Mouse (Mus musculus): ENCODE data around the gene Olfr555.
"Not testable (repeated sequence)": the region's sequence is repeated elsewhere in the genome, so short reads cannot be mapped to it uniquely, and the experiment has no call there.

The Olfr555 gene

DNA sequence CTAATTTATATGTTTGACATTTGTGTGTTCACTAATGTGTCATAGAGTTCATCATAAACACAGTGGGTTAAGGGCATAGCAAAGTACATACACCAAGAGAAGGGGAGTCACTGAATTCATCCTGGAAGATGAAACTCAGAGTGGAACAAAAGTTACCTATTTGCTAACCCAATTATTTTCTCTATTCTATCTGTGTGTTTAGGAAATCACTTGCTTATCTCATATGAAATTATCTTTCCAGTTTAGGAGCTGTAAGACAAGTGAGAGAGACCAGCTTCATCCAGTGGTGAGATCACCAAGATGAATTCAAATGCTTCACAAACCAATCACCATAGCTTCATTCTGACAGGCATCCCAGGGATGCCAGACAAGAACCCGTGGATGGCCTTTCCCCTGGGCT lies at the start of gene Olfr555:
Olfr555 (plus strand) TSS at position 301 of the 400 bp plus-strand sequence.
- no peak for DNase-seq (ENCODE audit: low spot score)

DNA sequence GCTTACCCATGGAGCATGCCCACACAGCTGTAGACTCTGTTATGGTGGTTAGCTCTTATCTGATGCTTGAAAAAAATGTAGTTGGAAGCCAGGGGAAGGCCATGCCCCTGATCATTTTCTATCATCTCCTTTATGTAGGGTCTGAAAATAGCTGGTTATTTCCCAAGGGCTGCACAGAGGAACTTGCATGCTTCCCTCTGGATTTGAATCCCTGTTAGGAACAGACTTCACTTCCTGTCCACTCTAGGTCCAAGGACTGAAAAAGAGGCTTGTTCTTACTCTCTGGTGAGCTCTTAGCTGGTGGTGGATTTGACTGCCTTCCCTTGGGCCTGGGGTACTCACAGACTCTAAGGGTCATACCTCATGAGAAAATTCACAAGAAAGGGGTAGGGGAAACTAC lies 40.5 kb upstream of the Olfr555 start, which contains the start of gene Olfr553:
Olfr553 (minus strand) TSS at position 101 of the 400 bp plus-strand sequence.
- DNase-seq (ENCODE audit: low spot score), result no peak

DNA sequence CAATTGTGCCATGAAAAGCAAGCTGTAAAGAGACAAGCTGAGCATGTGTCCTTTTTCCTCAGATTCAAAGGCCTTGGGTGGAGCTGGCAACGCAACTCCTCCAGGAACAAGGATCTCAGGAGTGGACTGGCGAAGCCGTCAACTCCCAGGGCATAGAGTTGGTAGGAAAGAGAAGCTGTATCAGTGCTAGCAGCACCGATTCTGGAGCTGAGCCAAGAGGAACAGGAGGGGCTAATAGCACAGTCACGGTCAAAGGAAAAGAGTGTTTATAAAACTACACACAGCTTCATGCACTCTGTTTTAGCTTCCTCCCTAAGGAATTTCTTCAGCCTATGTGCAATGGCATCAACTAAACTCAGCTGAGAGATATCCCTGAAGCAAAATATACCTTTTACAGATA lies 39.0 kb upstream of the Olfr555 start:
- no peak for DNase-seq (ENCODE audit: low spot score)

DNA sequence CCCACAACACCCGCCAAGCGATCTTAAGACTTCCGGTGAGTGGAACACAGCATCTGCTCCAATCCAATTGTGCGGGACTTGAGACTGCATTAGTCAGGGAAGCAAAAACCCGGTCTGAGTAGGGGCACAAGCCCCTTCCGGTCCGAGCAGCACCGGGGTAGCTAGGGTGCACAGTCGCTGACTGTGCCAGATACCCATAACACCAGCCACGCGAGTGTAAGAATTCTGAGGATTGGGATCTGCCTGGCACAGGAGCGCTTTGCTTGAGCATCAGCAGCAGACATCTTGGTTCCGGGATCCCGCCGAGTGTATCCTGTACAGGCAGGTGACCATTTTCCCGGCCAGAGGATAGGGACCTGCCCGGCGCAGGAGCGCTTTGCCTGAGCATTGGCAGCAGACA lies 38.3 kb upstream of the Olfr555 start:
- not testable (repeated sequence) for DNase-seq (ENCODE audit: low spot score)

DNA sequence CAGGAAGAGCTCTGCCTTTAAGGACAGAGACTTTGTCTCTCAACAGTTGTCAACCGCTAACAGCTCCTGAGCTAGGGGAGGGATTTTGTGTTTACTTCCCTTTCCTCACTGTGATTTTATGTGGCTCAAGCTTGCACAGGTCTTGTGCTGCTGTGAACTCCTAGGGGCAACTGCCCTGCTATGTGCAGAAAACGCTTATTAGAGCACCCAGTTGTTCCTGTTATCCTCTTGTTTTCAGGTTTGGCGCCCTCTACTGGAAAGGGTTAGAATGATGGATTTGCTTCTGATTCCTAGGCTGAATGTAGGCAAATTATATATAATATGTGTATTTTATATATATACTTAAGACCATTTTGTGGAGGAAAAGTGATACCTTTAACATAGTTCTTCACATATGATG lies 22.0 kb upstream of the Olfr555 start:
- no peak for DNase-seq (ENCODE audit: low spot score)

DNA sequence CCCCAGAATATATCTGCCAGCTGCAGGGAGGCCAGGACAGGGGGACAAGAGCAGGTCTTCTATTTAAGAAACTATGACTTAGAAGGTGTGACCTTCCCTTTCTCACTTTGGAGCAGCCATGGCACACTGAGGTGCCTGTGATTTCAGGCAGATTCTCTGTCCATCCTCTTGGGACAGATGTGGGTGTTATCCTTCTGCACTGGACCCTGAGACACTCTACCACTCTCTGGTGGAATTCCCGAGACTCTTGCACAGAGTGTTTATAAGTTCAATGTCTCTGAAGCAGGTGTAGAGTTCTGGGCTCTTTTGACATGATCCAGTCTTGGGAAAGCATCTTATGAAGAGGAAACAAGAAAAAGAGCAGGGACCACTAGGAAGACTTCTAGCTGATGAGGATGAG lies 20.5 kb upstream of the Olfr555 start, which contains the start of gene Olfr554:
Olfr554 (plus strand) TSS at position 301 of the 400 bp plus-strand sequence.
- DNase-seq (ENCODE audit: low spot score), result no peak

DNA sequence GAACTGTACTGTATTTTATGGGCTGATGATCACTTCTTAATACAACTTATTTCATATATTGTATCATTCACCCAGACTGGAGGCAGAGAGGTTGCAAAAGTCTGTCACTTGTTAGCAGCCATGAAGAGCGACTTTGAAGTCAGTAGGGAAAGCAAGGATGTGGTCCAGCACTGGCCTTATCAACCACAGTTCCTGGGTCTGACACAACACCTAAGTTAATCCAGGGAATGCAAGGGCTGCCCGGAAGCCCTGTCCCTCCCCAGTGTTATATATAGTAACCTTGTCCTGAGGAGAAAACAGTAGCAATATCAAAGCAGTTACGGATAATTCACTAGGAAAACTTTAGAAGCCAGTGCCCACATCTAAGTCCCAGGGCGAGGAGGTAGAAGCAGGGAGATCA lies 13.7 kb upstream of the Olfr555 start:
- DNase-seq (ENCODE audit: low spot score), result not testable (repeated sequence)

DNA sequence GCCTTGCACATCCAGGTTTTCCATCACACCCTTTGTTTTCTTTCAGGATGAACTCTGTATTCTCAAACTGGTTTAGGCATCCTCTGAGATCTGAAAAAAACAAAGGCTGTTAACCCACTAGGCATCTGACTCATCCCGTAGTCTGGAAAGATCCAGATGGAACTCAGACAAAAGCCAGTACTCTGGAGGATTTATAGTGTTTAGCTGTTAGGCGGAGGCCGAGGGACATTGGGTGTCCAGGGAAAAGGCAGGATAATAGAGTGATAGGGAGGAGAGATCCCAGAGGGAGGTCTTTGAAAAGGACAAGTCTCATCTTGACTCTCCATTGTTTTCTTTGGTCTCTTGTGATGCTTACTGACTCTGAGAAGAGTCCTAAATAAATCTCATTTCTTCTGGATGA lies 6.0 kb downstream of the Olfr555 start, which contains the start of gene Olfr556:
Olfr556 (plus strand) TSS at position 301 of the 400 bp plus-strand sequence.
- DNase-seq (ENCODE audit: low spot score), result no peak

DNA sequence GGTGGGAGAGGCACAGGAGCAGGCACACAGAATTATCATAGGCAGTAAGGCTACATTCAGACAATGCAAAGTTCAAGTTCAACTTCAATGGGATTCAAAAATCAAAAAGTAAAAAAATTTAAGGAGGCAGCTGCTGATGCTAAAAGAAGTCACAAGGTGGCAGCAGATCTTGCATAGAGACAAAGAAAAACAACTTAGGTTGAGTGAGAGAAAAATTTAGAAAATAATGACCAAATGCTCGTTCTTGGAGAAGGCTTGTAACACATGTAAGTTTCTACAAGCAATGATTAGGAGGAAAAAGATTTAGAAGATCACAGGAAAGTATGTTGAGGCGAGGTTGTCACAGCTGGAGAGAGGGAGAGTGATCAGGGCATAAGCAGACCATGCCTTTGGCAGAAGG lies 6.8 kb downstream of the Olfr555 start:
- no peak for DNase-seq (ENCODE audit: low spot score)

DNA sequence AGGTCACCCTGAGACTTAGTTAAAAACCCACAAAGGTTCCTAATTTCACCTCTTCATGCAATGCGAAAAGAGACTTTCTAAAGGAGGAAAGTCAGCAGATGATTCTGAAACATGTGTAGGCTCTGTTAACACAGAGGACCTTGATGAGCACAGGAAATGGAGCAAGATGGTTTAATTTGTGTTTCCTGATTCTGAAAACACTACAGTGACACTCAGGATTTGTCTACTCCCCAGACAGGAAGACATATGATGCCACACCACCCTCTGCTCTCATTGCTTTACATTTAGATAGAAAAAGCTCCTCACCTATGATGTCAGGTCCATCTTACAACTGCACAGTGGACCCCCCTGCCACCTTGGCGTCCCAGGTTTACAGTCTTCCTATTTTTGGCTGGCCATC lies 17.6 kb downstream of the Olfr555 start:
- no peak for DNase-seq (ENCODE audit: low spot score)

DNA sequence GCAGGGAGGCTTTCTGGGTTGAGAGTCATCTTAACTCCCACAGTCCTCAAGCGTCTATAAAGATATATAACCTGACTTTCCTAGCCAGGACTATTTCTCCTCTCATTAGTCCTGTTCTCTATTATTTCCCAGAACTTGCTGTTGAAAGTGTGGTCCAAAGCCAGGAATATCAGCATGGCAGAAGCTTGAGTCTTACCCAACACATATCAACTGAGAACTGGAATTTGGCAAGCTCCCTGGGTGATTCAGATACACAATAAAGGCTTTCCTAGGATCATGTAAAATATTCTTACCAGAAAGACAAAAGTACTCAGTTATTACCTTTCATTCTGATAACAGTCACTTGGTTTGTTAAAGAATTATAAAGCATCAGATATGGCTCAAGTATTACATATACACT lies 23.3 kb downstream of the Olfr555 start:
- no peak for DNase-seq (ENCODE audit: low spot score)

DNA sequence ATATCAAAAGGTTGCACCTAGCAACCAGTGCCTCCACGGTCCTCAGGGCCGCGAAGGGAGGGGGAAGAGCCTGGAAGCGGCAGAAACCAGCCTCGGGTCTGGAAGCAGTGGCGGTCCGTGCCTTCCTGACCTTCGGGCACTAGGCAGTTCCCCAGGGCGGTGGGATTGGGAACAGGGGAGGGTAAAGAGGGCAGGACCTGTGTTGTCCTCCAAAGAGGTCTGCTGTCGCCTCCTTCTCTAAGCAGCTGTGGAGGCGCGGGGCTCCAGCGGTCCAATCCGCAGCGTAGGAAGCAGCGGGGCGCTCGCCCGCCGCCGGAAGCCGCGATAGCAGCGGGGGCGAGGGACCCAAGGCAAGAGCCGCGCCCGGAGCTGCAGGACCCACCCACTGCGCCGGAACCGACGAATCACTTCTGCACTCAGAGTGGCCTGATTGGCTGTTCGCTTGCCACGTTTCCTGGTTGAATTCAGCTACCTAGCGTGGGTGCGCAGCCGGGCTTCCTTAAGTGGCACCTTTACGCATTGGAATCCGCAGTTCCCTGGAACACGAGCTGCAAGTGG lies 28.4 kb downstream of the Olfr555 start, which contains the start of gene Trim68:
Trim68 (minus strand) TSS at position 384 of the 558 bp plus-strand sequence.
- DNase-seq (ENCODE audit: low spot score), result peak; percentile 51

DNA sequence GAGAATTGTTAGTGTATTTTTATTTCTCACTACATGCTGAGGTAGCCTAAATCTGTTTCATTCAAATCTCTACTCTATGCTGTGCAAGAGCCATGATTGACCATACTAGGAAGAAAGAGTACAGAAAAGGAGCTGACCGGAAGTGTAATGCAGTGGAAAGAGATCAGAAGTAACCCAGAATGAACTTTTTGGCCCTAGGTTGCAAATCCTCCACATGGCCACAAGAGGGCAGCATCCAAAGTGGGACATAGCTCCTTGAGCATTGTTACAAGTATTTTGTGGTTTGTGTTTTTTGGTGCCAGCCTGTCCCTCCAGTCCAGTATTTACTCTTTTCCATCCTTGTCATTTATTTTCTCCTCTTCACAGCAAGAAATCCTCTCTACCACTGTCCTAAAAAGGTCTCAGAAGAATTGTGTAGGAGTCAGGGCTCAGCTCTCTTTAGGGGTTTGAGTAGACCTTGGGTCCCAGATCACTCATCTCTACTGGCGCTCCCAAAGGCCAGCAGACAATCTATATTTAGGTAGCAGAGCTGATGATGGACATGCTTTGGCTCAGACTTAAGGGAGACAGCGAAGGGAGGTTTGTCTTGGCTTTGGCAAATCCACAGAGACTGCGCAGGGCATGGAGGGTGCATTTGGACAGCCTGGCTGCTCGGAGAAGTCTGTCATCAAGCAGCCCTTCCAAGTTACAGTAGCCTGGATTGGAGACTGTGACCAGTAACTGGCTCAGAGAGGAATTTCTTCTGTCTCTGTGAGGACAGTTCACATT lies 36.9 kb downstream of the Olfr555 start, which contains the start of gene Olfr557:
Olfr557 (plus strand) TSS at position 553 of the 768 bp plus-strand sequence.
- DNase-seq (ENCODE audit: low spot score), result no peak

DNA sequence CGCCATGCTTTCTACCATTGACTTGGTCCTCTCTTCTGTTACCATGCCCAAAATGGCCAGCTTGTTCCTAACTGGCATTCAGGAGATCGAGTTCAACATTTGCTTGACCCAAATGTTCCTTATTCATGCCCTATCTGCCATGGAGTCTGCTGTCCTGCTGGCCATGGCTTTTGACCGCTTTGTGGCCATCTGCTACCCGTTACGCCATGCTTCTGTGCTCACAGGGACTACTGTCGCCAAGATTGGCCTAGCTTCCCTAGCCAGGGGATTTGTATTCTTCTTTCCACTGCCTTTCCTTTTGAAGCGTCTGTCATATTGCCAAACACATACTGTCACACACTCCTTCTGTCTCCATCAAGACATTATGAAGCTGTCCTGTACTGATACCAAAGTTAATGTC lies 39.8 kb downstream of the Olfr555 start:
- DNase-seq (ENCODE audit: low spot score), result no peak

DNA sequence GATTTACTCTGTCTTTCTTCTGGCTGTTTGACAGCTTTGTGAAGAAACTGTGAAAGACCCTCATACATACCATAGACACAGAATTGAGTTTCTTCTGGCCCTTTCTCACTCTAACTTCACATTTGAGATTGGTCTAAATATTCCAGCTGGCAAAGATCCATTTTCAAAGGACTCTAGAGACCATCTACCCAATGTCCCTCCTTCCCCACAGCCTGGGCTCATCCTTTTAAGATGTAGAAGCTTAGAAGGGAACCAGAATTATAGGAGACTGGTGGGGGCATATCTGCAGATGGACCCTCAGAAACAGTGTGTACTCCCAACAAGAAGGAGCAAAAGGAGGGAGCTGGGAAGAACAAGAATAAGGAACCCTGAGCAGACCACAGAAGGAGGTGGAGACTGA lies 43.3 kb downstream of the Olfr555 start, which contains the start of gene Olfr558:
Olfr558 (plus strand) TSS at position 301 of the 400 bp plus-strand sequence.
- no peak for DNase-seq (ENCODE audit: low spot score)

Data from urinary bladder, postnatal 10 days (tissue).